Mouse (Mus musculus) embryonic fibroblast, embryonic 13.5 days (primary cell): ENCODE measurements around the gene Cbr1.

ENCODE experiments used
- CTCF ChIP-seq: IDR thresholded peaks from 2 replicates; pipeline ENCODE4 v1.5.1; 2011; ENCODE audit warnings: mild to moderate bottlenecking, control low read depth, low read length, moderate library complexity, borderline replicate concordance; ENCODE audit not compliant: insufficient read depth
- POLR2A ChIP-seq: IDR thresholded peaks from 2 replicates; pipeline ENCODE4 v1.6.1; 2011; ENCODE audit warnings: low read depth, mild to moderate bottlenecking, control low read depth, low read length, moderate library complexity

- no peak for TF ChIP-seq CTCF
- TF ChIP-seq POLR2A: no peak
Measured at GRCm38 (mm10) chr16:93606146-93606545, 493 bp downstream of the Cbr1 start.
